20 mouse cellular contexts compared by ENCODE assay signal in the genomic region with DNA sequence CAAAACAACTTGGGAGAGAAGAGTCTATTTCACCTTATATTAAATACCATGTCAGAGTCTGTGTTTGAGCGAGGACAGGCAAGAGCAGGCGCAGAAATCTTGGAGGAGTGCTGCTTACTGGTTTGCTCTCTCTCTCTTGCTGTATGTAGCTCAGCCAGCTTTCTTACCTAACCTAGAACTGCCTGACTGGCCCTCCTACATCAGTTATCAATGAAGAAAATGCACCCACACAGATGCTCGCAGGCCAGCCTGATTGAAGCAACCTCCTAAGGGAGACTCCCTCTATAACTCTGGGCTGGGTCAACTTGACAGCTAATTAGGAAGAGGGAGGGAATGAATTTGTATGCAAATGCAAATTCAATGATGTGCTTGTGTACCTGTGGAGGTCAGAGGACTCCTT. TPM values are rescaled to one million over a fixed set of nuclear protein-coding genes. Genes with fewer than 3 reads are reported as not detected.
DNase-seq lines count a peak whose midpoint lies in the region; ATAC-seq and TF ChIP-seq lines count a peak whose summit lies in the region.
"Had no signal": no experiment of that assay in that cellular context is flagged by ENCODE, and none has a peak within 500 bp of the region (broad histone marks: within the 10 kb centered on the region; RNA-seq: fewer than 3 reads in every experiment).

No protein-coding gene starts in this region.

- H3K27ac ChIP-seq in heart, adult 2 months = peak overlapping the region; percentile 5
- H3K27ac ChIP-seq in heart, embryonic 12.5 days (ENCODE audit: poor library complexity, severe bottlenecking) = no peak overlapping the region
- H3K27ac ChIP-seq in liver, adult 2 months (replicated peaks; ENCODE audit: insufficient read depth, low read depth, low read length) = peak overlapping the region; percentile 52
- H3K27ac ChIP-seq in liver, embryonic 11.5 days (ENCODE audit: low read depth, low read length) = no peak overlapping the region
- H3K27ac ChIP-seq: embryonic facial prominence, embryonic 10.5 days; forebrain, embryonic 13.5 days; hindbrain, embryonic 12.5 days had no signal

- 88% methylated on average over 3 of the region's 3 CpGs for WGBS in heart, adult 2 months
- 71% methylated on average over 3 of the region's 3 CpGs for WGBS in heart, embryonic 12.5 days
- 86% methylated on average over 3 of the region's 3 CpGs for WGBS in liver, adult 2 months
- 74% methylated on average over 3 of the region's 3 CpGs for WGBS in liver, embryonic 11.5 days

- no peak for DNase-seq in heart, adult 2 months
- DNase-seq in liver, adult 2 months (ENCODE audit: extremely low read depth, low read depth, low spot score) = no peak
- no peak for DNase-seq in liver, embryonic 11.5 days (ENCODE audit: low spot score)
- no peak for DNase-seq in neural tube, embryonic 10.5 days (ENCODE audit: extremely low spot score, low spot score)
- DNase-seq: adrenal gland, postnatal 14 days; cerebellum, adult 11-12 months; cerebellum, postnatal 10 days; forebrain, postnatal 0 days; gastrocnemius, postnatal 10 days; heart, postnatal 36 days had no signal

- H3K4me1 ChIP-seq in heart, adult 2 months (ENCODE audit: control insufficient read depth, insufficient read depth, low read length) = peaks cover 40% of the 10 kb centered on the region
- peaks cover 86% of the 10 kb centered on the region for H3K4me1 ChIP-seq in heart, embryonic 12.5 days (replicated peaks)
- peaks cover 58% of the 10 kb centered on the region for H3K4me1 ChIP-seq in liver, adult 2 months (ENCODE audit: control insufficient read depth, insufficient read depth, low read length)
- peaks cover 70% of the 10 kb centered on the region for H3K4me1 ChIP-seq in liver, embryonic 11.5 days (replicated peaks; ENCODE audit: control insufficient read depth, insufficient read depth, low read length)
- H3K4me1 ChIP-seq in megakaryocyte, embryonic 14.5 days = peaks cover 100% of the 10 kb centered on the region

- no peak overlapping the region for H3K4me3 ChIP-seq in heart, adult 2 months
- H3K4me3 ChIP-seq in heart, embryonic 12.5 days = no peak overlapping the region
- no peak overlapping the region for H3K4me3 ChIP-seq in liver, adult 2 months (ENCODE audit: insufficient read depth, low read depth, low read length)
- no peak overlapping the region for H3K4me3 ChIP-seq in liver, embryonic 11.5 days (ENCODE audit: low read depth, low read length)
- H3K4me3 ChIP-seq in megakaryocyte, embryonic 14.5 days (replicated peaks) = peak overlapping the region; percentile 88
- H3K4me3 ChIP-seq: embryonic facial prominence, embryonic 10.5 days; forebrain, embryonic 13.5 days; heart, embryonic 13.5 days; hindbrain, embryonic 12.5 days had no signal

- H3K9ac ChIP-seq in heart, adult 2 months (ENCODE audit: low read depth, low read length) = no peak overlapping the region
- H3K9ac ChIP-seq in heart, embryonic 12.5 days = no peak overlapping the region
- H3K9ac ChIP-seq in liver, adult 2 months (ENCODE audit: low read depth, low read length) = no peak overlapping the region
- H3K9ac ChIP-seq in liver, embryonic 11.5 days (ENCODE audit: low read depth, low read length) = no peak overlapping the region
- H3K9ac ChIP-seq: forebrain, embryonic 13.5 days; forebrain, postnatal 0 days; heart, embryonic 13.5 days; hindbrain, embryonic 12.5 days had no signal

- no peak for ATAC-seq in heart, embryonic 12.5 days (ENCODE audit: insufficient number of reproducible peaks, low FRiP score)
- no peak; the same call in 1 of the 2 replicates for ATAC-seq in liver, embryonic 11.5 days (replicated peaks; ENCODE audit: low FRiP score)
- no peak for ATAC-seq in megakaryocyte, adult 5-6 weeks (ENCODE audit: poor library complexity, severe bottlenecking)
- peak; percentile 53 for ATAC-seq in megakaryocyte-erythroid progenitor cell, adult 5-6 weeks (replicated peaks; ENCODE audit: low FRiP score, low TSS enrichment, poor library complexity, severe bottlenecking)
- ATAC-seq: forebrain, embryonic 13.5 days; forebrain, postnatal 0 days; hindbrain, embryonic 16.5 days had no signal

- H3K4me2 ChIP-seq in heart, embryonic 12.5 days = no peak overlapping the region
- H3K4me2 ChIP-seq in liver, embryonic 11.5 days = no peak overlapping the region
- H3K4me2 ChIP-seq: forebrain, embryonic 13.5 days; heart, embryonic 13.5 days; hindbrain, embryonic 12.5 days had no signal

- H3K27me3 ChIP-seq in heart, adult 2 months (ENCODE audit: control insufficient read depth, insufficient read depth, low read length) = no peaks in the 10 kb centered on the region
- no peaks in the 10 kb centered on the region for H3K27me3 ChIP-seq in heart, embryonic 12.5 days (replicated peaks)
- H3K27me3 ChIP-seq in liver, adult 2 months (ENCODE audit: control insufficient read depth, insufficient read depth, low read length) = no peaks in the 10 kb centered on the region
- H3K27me3 ChIP-seq in liver, embryonic 11.5 days (replicated peaks; ENCODE audit: control insufficient read depth, insufficient read depth, low read length) = no peaks in the 10 kb centered on the region
- no peaks in the 10 kb centered on the region for H3K27me3 ChIP-seq in megakaryocyte, embryonic 14.5 days (replicated peaks)
- H3K27me3 ChIP-seq: forebrain, embryonic 13.5 days; heart, embryonic 13.5 days; hindbrain, embryonic 12.5 days had no signal

- peaks cover 53% of the 10 kb centered on the region for H3K36me3 ChIP-seq in heart, adult 2 months (ENCODE audit: control insufficient read depth, insufficient read depth, low read length)
- H3K36me3 ChIP-seq in heart, embryonic 12.5 days = 0 out of 2 replicates have a peak, but pooled peaks cover 3% of the 10 kb centered on the region
- no peaks in the 10 kb centered on the region for H3K36me3 ChIP-seq in liver, adult 2 months (ENCODE audit: control insufficient read depth, insufficient read depth, low read length)
- no peaks in the 10 kb centered on the region for H3K36me3 ChIP-seq in liver, embryonic 11.5 days (ENCODE audit: control insufficient read depth, insufficient read depth, low read length)
- peaks cover 96% of the 10 kb centered on the region for H3K36me3 ChIP-seq in megakaryocyte, embryonic 14.5 days (replicated peaks; ENCODE audit: low read length)
- H3K36me3 ChIP-seq: embryonic facial prominence, embryonic 10.5 days; hindbrain, embryonic 12.5 days had no signal

- TF ChIP-seq EP300 in heart, adult 2 months (IDR thresholded peaks at IDR 0.05; ENCODE audit: insufficient read depth, low read depth, low read length) = no peak

- no peak for TF ChIP-seq POLR2A in heart, adult 2 months (IDR thresholded peaks at IDR 0.05; ENCODE audit: insufficient read depth, low read depth, low read length)
- no peak for TF ChIP-seq POLR2A in liver, adult 2 months (IDR thresholded peaks at IDR 0.05; ENCODE audit: extremely low read depth, insufficient read depth, low read length)

- intact Hi-C loops in heart, adult 2 months (cut with DNase I) = no loop called here

- no peak for TF ChIP-seq CTCF in heart, adult 2 months (IDR thresholded peaks at IDR 0.05)
- TF ChIP-seq CTCF in liver, adult 2 months (IDR thresholded peaks at IDR 0.05; ENCODE audit: low read depth, low read length) = no peak

- H3K9me3 ChIP-seq in heart, embryonic 12.5 days (replicated peaks) = no peaks in the 10 kb centered on the region
- no peaks in the 10 kb centered on the region for H3K9me3 ChIP-seq in liver, embryonic 11.5 days (ENCODE audit: control insufficient read depth, low read length)
- H3K9me3 ChIP-seq in megakaryocyte, embryonic 14.5 days = no peaks in the 10 kb centered on the region
- H3K9me3 ChIP-seq: embryonic facial prominence, embryonic 10.5 days; forebrain, embryonic 13.5 days; G1E; heart, embryonic 13.5 days; hindbrain, embryonic 12.5 days had no signal

- H3K79me2 ChIP-seq in heart, adult 2 months (replicated peaks; ENCODE audit: control insufficient read depth, insufficient read depth, low read length) = peaks cover 9% of the 10 kb centered on the region
- peaks cover 54% of the 10 kb centered on the region for H3K79me2 ChIP-seq in liver, adult 2 months (ENCODE audit: control insufficient read depth, insufficient read depth, low read length)

RNA-seq across cellular contexts. Expression of a gene that starts 8.8 kb away (rescaled TPM):
- 10 to 100 TPM; 67.2 to 77.6 TPM for total RNA-seq in heart, adult 2 months (2021)
- polyA plus RNA-seq in heart, adult 2 months (2012; rRNA removed) = 13.1 and 23.9 TPM in 2 replicates
- 23.1 and 23.3 TPM in 2 replicates for polyA plus RNA-seq in heart, embryonic 12.5 days (2016; fragmentation: Nextera tagmentation; extraction: Ambion mirVana)
- 32.3 and 33.4 TPM in 2 replicates for total RNA-seq in liver, adult 2 months (2014; rRNA removed)
- polyA plus RNA-seq in liver, adult 2 months (2012; rRNA removed) = 5.5 and 7.7 TPM in 2 replicates
- 15.2 and 16.4 TPM in 2 replicates for polyA plus RNA-seq in liver, embryonic 11.5 days (2014; fragmentation: Nextera tagmentation; extraction: Ambion mirVana)
- 52.8 and 186 TPM in 2 replicates for polyA plus RNA-seq in megakaryocyte, embryonic 14.5 days (2012; ENCODE audit: insufficient read depth, low replicate concordance)
- total RNA-seq in megakaryocyte, adult 5-6 weeks (2015) = 12.3 and 12.7 TPM in 2 replicates
- total RNA-seq in megakaryocyte, adult 5-6 weeks (2017) = 14.6 and 18.0 TPM in 2 replicates
- 34.9 and 41.6 TPM in 2 replicates for total RNA-seq in megakaryocyte-erythroid progenitor cell, adult 5-6 weeks (2014; fragmentation: Nextera tagmentation)
- total RNA-seq in megakaryocyte-erythroid progenitor cell, adult 5-6 weeks (2017) = 36.5 and 45.9 TPM in 2 replicates

Comparison
In these comparisons a context has a peak if more than half of its experiments do, and no peak if none do; other contexts are left out.
1. H3K27ac ChIP-seq: peak in heart, adult 2 months (single experiment) and liver, adult 2 months (single experiment); none in heart, embryonic 12.5 days (single experiment) and liver, embryonic 11.5 days (single experiment).